Mouse (Mus musculus): Measurements from ENCODE around the gene Cpeb2.

- TF ChIP-seq POLR2A (IDR thresholded peaks at IDR 0.05; ENCODE audit: low read depth, low read length): no peak
- no peak for TF ChIP-seq CTCF (IDR thresholded peaks at IDR 0.05; ENCODE audit: borderline replicate concordance, insufficient read depth, low read length)
Observed at GRCm38 (mm10) chr5:43217987-43218846, 14.8 kb upstream of the Cpeb2 start.
